Comparison of ENCODE assay signal across 16 mouse cellular contexts in genomic region chr19:46705779-46706495, GRCm38 (mm10). TPM values are rescaled to one million over a fixed set of nuclear protein-coding genes. Genes with fewer than 3 reads are reported as not detected.
DNase-seq lines count a peak whose midpoint lies in the region; ATAC-seq and TF ChIP-seq lines count a peak whose summit lies in the region.
"Had no signal": no experiment of that assay in that cellular context is flagged by ENCODE, and none has a peak within 500 bp of the region (broad histone marks: within the 10 kb centered on the region; RNA-seq: fewer than 3 reads in every experiment).

No protein-coding gene starts in this region.

- H3K27ac ChIP-seq in thymus, adult 2 months (ENCODE audit: control insufficient read depth, insufficient read depth, low read length): no peak overlapping the region
- H3K27ac ChIP-seq in liver, embryonic 11.5 days (ENCODE audit: low read depth, low read length): no peak overlapping the region
- H3K27ac ChIP-seq: kidney, embryonic 15.5 days; layer of hippocampus, adult 2 months; left cerebral cortex, adult 2 months; limb, embryonic 13.5 days had no signal

- DNase-seq in thymus, adult 2 months: peak; percentile 19
- DNase-seq in thymus, postnatal 0 days (ENCODE audit: low spot score): no peak
- peak; percentile 84 for DNase-seq in MEL-GATA-1-ER (ENCODE audit: extremely low read depth, low read depth)
- no peak for DNase-seq in liver, embryonic 11.5 days (ENCODE audit: low spot score)
- no peak for DNase-seq in adrenal gland, adult 2 months
- DNase-seq in urinary bladder, postnatal 14 days (ENCODE audit: low spot score): no peak
- DNase-seq: cerebellum, adult 11-12 months; lung, embryonic 14.5 days; right cerebral cortex, adult 18-20 months had no signal

- peak overlapping the region; percentile 17; the same call in 1 of the 2 replicates for H3K4me2 ChIP-seq in liver, embryonic 11.5 days
- H3K4me2 ChIP-seq: intestine, embryonic 15.5 days; kidney, embryonic 15.5 days; limb, embryonic 13.5 days had no signal

- H3K9me3 ChIP-seq in liver, embryonic 11.5 days (ENCODE audit: control insufficient read depth, low read length): no peaks in the 10 kb centered on the region
- H3K9me3 ChIP-seq: intestine, embryonic 15.5 days; kidney, embryonic 15.5 days; limb, embryonic 13.5 days had no signal

- no peak overlapping the region for H3K4me3 ChIP-seq in thymus, adult 2 months (ENCODE audit: control insufficient read depth, insufficient read depth, low read length)
- no peak overlapping the region for H3K4me3 ChIP-seq in liver, embryonic 11.5 days (ENCODE audit: low read depth, low read length)
- H3K4me3 ChIP-seq: intestine, embryonic 15.5 days; kidney, embryonic 15.5 days; layer of hippocampus, adult 2 months; left cerebral cortex, adult 2 months; limb, embryonic 13.5 days had no signal

- no peaks in the 10 kb centered on the region for H3K36me3 ChIP-seq in thymus, adult 2 months (ENCODE audit: control insufficient read depth, insufficient read depth, low read length)
- H3K36me3 ChIP-seq in liver, embryonic 11.5 days (ENCODE audit: control insufficient read depth, insufficient read depth, low read length): no peaks in the 10 kb centered on the region

- TF ChIP-seq POLR2A in thymus, adult 2 months (IDR thresholded peaks at IDR 0.05; ENCODE audit: control insufficient read depth, extremely low read depth, insufficient read depth, low read length, poor library complexity): no peak

- 14% methylated on average over 7 of the region's 7 CpGs for WGBS in thymus, adult 2 months
- 36% methylated on average over 7 of the region's 7 CpGs for WGBS in liver, embryonic 11.5 days

- no peak for TF ChIP-seq CTCF in thymus, adult 2 months (IDR thresholded peaks at IDR 0.05; ENCODE audit: borderline replicate concordance, control insufficient read depth, extremely low read depth, insufficient read depth, low read length, poor library complexity)

- H3K9ac ChIP-seq in liver, embryonic 11.5 days (ENCODE audit: low read depth, low read length): no peak overlapping the region
- H3K9ac ChIP-seq: intestine, embryonic 15.5 days; kidney, embryonic 15.5 days; limb, embryonic 13.5 days; lung, embryonic 14.5 days had no signal

- H3K27me3 ChIP-seq in thymus, adult 2 months (ENCODE audit: control insufficient read depth, insufficient read depth, low read length): no peaks in the 10 kb centered on the region
- H3K27me3 ChIP-seq in liver, embryonic 11.5 days (replicated peaks; ENCODE audit: control insufficient read depth, insufficient read depth, low read length): peaks cover 3% of the 10 kb centered on the region; the same call in 1 of the 2 replicates
- H3K27me3 ChIP-seq: intestine, embryonic 15.5 days; kidney, embryonic 15.5 days; limb, embryonic 13.5 days had no signal

- H3K4me1 ChIP-seq in thymus, adult 2 months (replicated peaks; ENCODE audit: control insufficient read depth, insufficient read depth, low read length): peaks cover 16% of the 10 kb centered on the region
- peaks cover 23% of the 10 kb centered on the region for H3K4me1 ChIP-seq in liver, embryonic 11.5 days (replicated peaks; ENCODE audit: control insufficient read depth, insufficient read depth, low read length)

- no peak for ATAC-seq in liver, embryonic 11.5 days (replicated peaks; ENCODE audit: low FRiP score)
- 0 out of 2 replicates have a peak, but pooled peaks have one; percentile 21 for ATAC-seq in neutrophil, adult 5-6 weeks (ENCODE audit: extremely low read depth, insufficient number of reproducible peaks, low FRiP score, poor library complexity, severe bottlenecking)
- ATAC-seq: intestine, embryonic 15.5 days had no signal

RNA-seq across cellular contexts. Expression of gene As3mt, which starts 1.3 kb away (rescaled TPM):
- polyA plus RNA-seq in thymus, adult 2 months (2012; rRNA removed): 9.5 and 9.6 TPM in 2 replicates
- polyA plus RNA-seq in thymus, postnatal 0 days (2015; fragmentation: Nextera tagmentation; extraction: Ambion mirVana): 30.7 and 31.8 TPM in 2 replicates
- polyA plus RNA-seq in liver, embryonic 11.5 days (2014; fragmentation: Nextera tagmentation; extraction: Ambion mirVana): 26.0 and 29.3 TPM in 2 replicates
- total RNA-seq in neutrophil, adult 5-6 weeks (2017): 13.4 and 18.4 TPM in 2 replicates
- total RNA-seq in adrenal gland, adult 2 months (2021): 10 to 100 TPM; 89.0 to 94.8 TPM
- polyA plus RNA-seq in adrenal gland, adult 2 months (2012; rRNA removed): 11.3 and 14.3 TPM in 2 replicates

RNA-seq across cellular contexts. Expression of gene Borcs7, which starts 16.2 kb away (rescaled TPM):
- polyA plus RNA-seq in thymus, adult 2 months (2012; rRNA removed): 3.0 and 4.4 TPM in 2 replicates
- 10.8 and 13.8 TPM in 2 replicates for polyA plus RNA-seq in thymus, postnatal 0 days (2015; fragmentation: Nextera tagmentation; extraction: Ambion mirVana)
- polyA plus RNA-seq in liver, embryonic 11.5 days (2014; fragmentation: Nextera tagmentation; extraction: Ambion mirVana): 9.9 and 13.8 TPM in 2 replicates
- 3.8 and 4.3 TPM in 2 replicates for total RNA-seq in neutrophil, adult 5-6 weeks (2017)
- 10 to 100 TPM; 13.5 to 14.5 TPM for total RNA-seq in adrenal gland, adult 2 months (2021)
- 2.3 and 2.9 TPM in 2 replicates for polyA plus RNA-seq in adrenal gland, adult 2 months (2012; rRNA removed)

RNA-seq across cellular contexts. Expression of gene Cyp17a1, which starts 33.0 kb away (rescaled TPM):
- 0.26 and 0.42 TPM in 2 replicates for polyA plus RNA-seq in thymus, adult 2 months (2012; rRNA removed)
- polyA plus RNA-seq in thymus, postnatal 0 days (2015; fragmentation: Nextera tagmentation; extraction: Ambion mirVana): 0.09 and 0.44 TPM in 2 replicates
- polyA plus RNA-seq in liver, embryonic 11.5 days (2014; fragmentation: Nextera tagmentation; extraction: Ambion mirVana): 0.27 and 0.30 TPM in 2 replicates
- 0.23 TPM in 1 of 2 replicates, not detected in the other for total RNA-seq in neutrophil, adult 5-6 weeks (2017)
- 1 to 10 TPM; 1.7 to 3.0 TPM for total RNA-seq in adrenal gland, adult 2 months (2021)
- 0.18 and 0.19 TPM in 2 replicates for polyA plus RNA-seq in adrenal gland, adult 2 months (2012; rRNA removed)
- total RNA-seq: layer of hippocampus, adult 2 months; left cerebral cortex, adult 2 months had no signal
- polyA plus RNA-seq: forebrain, embryonic 11.5 days; intestine, embryonic 15.5 days; lung, embryonic 14.5 days had no signal

RNA-seq across cellular contexts. Expression of gene Cnnm2, which starts 55.5 kb away (rescaled TPM):
- 7.4 and 9.7 TPM in 2 replicates for polyA plus RNA-seq in thymus, adult 2 months (2012; rRNA removed)
- 1.7 and 1.8 TPM in 2 replicates for polyA plus RNA-seq in thymus, postnatal 0 days (2015; fragmentation: Nextera tagmentation; extraction: Ambion mirVana)
- polyA plus RNA-seq in liver, embryonic 11.5 days (2014; fragmentation: Nextera tagmentation; extraction: Ambion mirVana): 1.9 and 2.6 TPM in 2 replicates
- total RNA-seq in neutrophil, adult 5-6 weeks (2017): 2.7 and 3.5 TPM in 2 replicates
- total RNA-seq in adrenal gland, adult 2 months (2021): 10 to 100 TPM; 33.4 to 40.7 TPM
- 34.9 and 49.2 TPM in 2 replicates for polyA plus RNA-seq in adrenal gland, adult 2 months (2012; rRNA removed)

Comparison
In these comparisons a context has a peak if more than half of its experiments do, and no peak if none do; other contexts are left out.
1. DNase-seq: peak in thymus, adult 2 months (single experiment) and MEL-GATA-1-ER (single experiment); none in thymus, postnatal 0 days (single experiment), liver, embryonic 11.5 days (single experiment), adrenal gland, adult 2 months (single experiment) and urinary bladder, postnatal 14 days (single experiment).